Mouse (Mus musculus): ENCODE data around the gene Lima1.

Gene Lima1

GRCm38 (mm10) chr15:99866450-99867221 is 8.6 kb downstream of the Lima1 start:
- no peak for DNase-seq (ENCODE audit: low spot score)

- DNase-seq (ENCODE audit: low spot score): no peak
These were observed 9.3 kb downstream of the Lima1 start for GRCm38 (mm10) chr15:99865942-99866341.

GRCm38 (mm10) chr15:99865494-99865941 is 9.7 kb downstream of the Lima1 start:
- no peak for DNase-seq (ENCODE audit: low spot score)

GRCm38 (mm10) chr15:99865046-99865445 is 10.2 kb downstream of the Lima1 start:
- DNase-seq (ENCODE audit: low spot score): no peak

- DNase-seq (ENCODE audit: low spot score): no peak
These were observed 11.5 kb downstream of the Lima1 start for GRCm38 (mm10) chr15:99863786-99864185.

- DNase-seq (ENCODE audit: low spot score): no peak
These were observed 11.9 kb downstream of the Lima1 start for GRCm38 (mm10) chr15:99863358-99863757.

GRCm38 (mm10) chr15:99862473-99862872 is 12.8 kb downstream of the Lima1 start:
- DNase-seq (ENCODE audit: low spot score): no peak

GRCm38 (mm10) chr15:99861955-99862354 is 13.3 kb downstream of the Lima1 start:
- no peak for DNase-seq (ENCODE audit: low spot score)

- DNase-seq (ENCODE audit: low spot score): no peak
These were observed 13.7 kb downstream of the Lima1 start for GRCm38 (mm10) chr15:99861536-99861935.

GRCm38 (mm10) chr15:99859644-99860392 is 15.4 kb downstream of the Lima1 start:
- no peak for DNase-seq (ENCODE audit: low spot score)

- no peak for DNase-seq (ENCODE audit: low spot score)
These were observed 17.8 kb downstream of the Lima1 start for GRCm38 (mm10) chr15:99857479-99857878.

- no peak for DNase-seq (ENCODE audit: low spot score)
These were observed 20.1 kb downstream of the Lima1 start for GRCm38 (mm10) chr15:99855119-99855518.

- no peak for DNase-seq (ENCODE audit: low spot score)
These were observed 22.5 kb downstream of the Lima1 start for GRCm38 (mm10) chr15:99852606-99853237.

GRCm38 (mm10) chr15:99850265-99850664 is 25.0 kb downstream of the Lima1 start:
- DNase-seq (ENCODE audit: low spot score): no peak

- DNase-seq (ENCODE audit: low spot score): no peak
These were observed 27.3 kb downstream of the Lima1 start for GRCm38 (mm10) chr15:99847937-99848336.

- DNase-seq (ENCODE audit: low spot score): no peak
These were observed 27.9 kb downstream of the Lima1 start for GRCm38 (mm10) chr15:99847207-99847881.

- no peak for DNase-seq (ENCODE audit: low spot score)
These were observed 28.6 kb downstream of the Lima1 start for GRCm38 (mm10) chr15:99846633-99847032.

- no peak for DNase-seq (ENCODE audit: low spot score)
These were observed 31.4 kb downstream of the Lima1 start for GRCm38 (mm10) chr15:99843856-99844255.

GRCm38 (mm10) chr15:99839910-99840309 is 35.3 kb downstream of the Lima1 start:
- no peak for DNase-seq (ENCODE audit: low spot score)

GRCm38 (mm10) chr15:99839165-99839840 is 36.0 kb downstream of the Lima1 start:
- no peak for DNase-seq (ENCODE audit: low spot score)

GRCm38 (mm10) chr15:99837561-99837960 is 37.7 kb downstream of the Lima1 start:
- no peak for DNase-seq (ENCODE audit: low spot score)

- no peak for DNase-seq (ENCODE audit: low spot score)
These were observed 40.1 kb downstream of the Lima1 start for GRCm38 (mm10) chr15:99835191-99835590.
